Mouse (Mus musculus): ENCODE results near the gene Krt83. TPM values are rescaled to one million over a fixed set of nuclear protein-coding genes. Genes with fewer than 3 reads are reported as not detected.

The Krt83 gene
- polyA plus RNA-seq, 1 experiment from 2014 or later: 0.26 TPM

Other genes with a start within 250 kb of the Krt83 start
- 0.67 and 0.69 TPM in 2 replicates for gene Nr4a1, start 237.2 kb downstream of the Krt83 start, polyA plus RNA-seq (2015; fragmentation: Nextera tagmentation; extraction: Ambion mirVana)
- gene Atg101, start 207.2 kb downstream of the Krt83 start, polyA plus RNA-seq (2015; fragmentation: Nextera tagmentation; extraction: Ambion mirVana): 25.0 and 26.1 TPM in 2 replicates
- gene 6030408B16Rik, start 198.3 kb downstream of the Krt83 start, polyA plus RNA-seq (2015; fragmentation: Nextera tagmentation; extraction: Ambion mirVana): 0.72 and 0.81 TPM in 2 replicates
- gene Krt80, start 121.3 kb downstream of the Krt83 start, polyA plus RNA-seq (2015; fragmentation: Nextera tagmentation; extraction: Ambion mirVana): 0.32 and 0.52 TPM in 2 replicates
- 2.4 and 3.4 TPM in 2 replicates for gene Krt7, start 80.5 kb downstream of the Krt83 start, polyA plus RNA-seq (2015; fragmentation: Nextera tagmentation; extraction: Ambion mirVana)
- not detected in 2 replicates for gene Krt87, start 52.7 kb downstream of the Krt83 start, polyA plus RNA-seq (2015; fragmentation: Nextera tagmentation; extraction: Ambion mirVana)
- not detected in 2 replicates for gene Krt88, start 43.8 kb downstream of the Krt83 start, polyA plus RNA-seq (2015; fragmentation: Nextera tagmentation; extraction: Ambion mirVana)
- not detected in 2 replicates for gene Krt81, start 27.8 kb downstream of the Krt83 start, polyA plus RNA-seq (2015; fragmentation: Nextera tagmentation; extraction: Ambion mirVana)
- gene Krt86, start 18.0 kb downstream of the Krt83 start, polyA plus RNA-seq (2015; fragmentation: Nextera tagmentation; extraction: Ambion mirVana): not detected in 2 replicates
- not detected in 2 replicates for gene Gm49425, start 25.7 kb upstream of the Krt83 start, polyA plus RNA-seq (2015; fragmentation: Nextera tagmentation; extraction: Ambion mirVana)
- gene Krt84, start 41.3 kb upstream of the Krt83 start, polyA plus RNA-seq (2015; fragmentation: Nextera tagmentation; extraction: Ambion mirVana): not detected in 2 replicates
- gene Krt82, start 59.2 kb upstream of the Krt83 start, polyA plus RNA-seq (2015; fragmentation: Nextera tagmentation; extraction: Ambion mirVana): not detected in 2 replicates
- gene Krt90, start 71.4 kb upstream of the Krt83 start, polyA plus RNA-seq (2015; fragmentation: Nextera tagmentation; extraction: Ambion mirVana): not detected in 2 replicates
- not detected in 2 replicates for gene Krt75, start 82.4 kb upstream of the Krt83 start, polyA plus RNA-seq (2015; fragmentation: Nextera tagmentation; extraction: Ambion mirVana)
- gene Gm5414, start 136.7 kb upstream of the Krt83 start, polyA plus RNA-seq (2015; fragmentation: Nextera tagmentation; extraction: Ambion mirVana): not detected in 2 replicates
- not detected in 2 replicates for gene Gm5478, start 155.9 kb upstream of the Krt83 start, polyA plus RNA-seq (2015; fragmentation: Nextera tagmentation; extraction: Ambion mirVana)
- not detected in 2 replicates for gene Krt6b, start 188.8 kb upstream of the Krt83 start, polyA plus RNA-seq (2015; fragmentation: Nextera tagmentation; extraction: Ambion mirVana)
- gene Krt6a, start 202.8 kb upstream of the Krt83 start, polyA plus RNA-seq (2015; fragmentation: Nextera tagmentation; extraction: Ambion mirVana): not detected in 2 replicates
- gene Krt5, start 221.4 kb upstream of the Krt83 start, polyA plus RNA-seq (2015; fragmentation: Nextera tagmentation; extraction: Ambion mirVana): 0.04 and 0.05 TPM in 2 replicates

Data from liver, embryonic 16.5 days (tissue).